8 mouse cellular contexts compared by ENCODE assay signal in the genomic region with DNA sequence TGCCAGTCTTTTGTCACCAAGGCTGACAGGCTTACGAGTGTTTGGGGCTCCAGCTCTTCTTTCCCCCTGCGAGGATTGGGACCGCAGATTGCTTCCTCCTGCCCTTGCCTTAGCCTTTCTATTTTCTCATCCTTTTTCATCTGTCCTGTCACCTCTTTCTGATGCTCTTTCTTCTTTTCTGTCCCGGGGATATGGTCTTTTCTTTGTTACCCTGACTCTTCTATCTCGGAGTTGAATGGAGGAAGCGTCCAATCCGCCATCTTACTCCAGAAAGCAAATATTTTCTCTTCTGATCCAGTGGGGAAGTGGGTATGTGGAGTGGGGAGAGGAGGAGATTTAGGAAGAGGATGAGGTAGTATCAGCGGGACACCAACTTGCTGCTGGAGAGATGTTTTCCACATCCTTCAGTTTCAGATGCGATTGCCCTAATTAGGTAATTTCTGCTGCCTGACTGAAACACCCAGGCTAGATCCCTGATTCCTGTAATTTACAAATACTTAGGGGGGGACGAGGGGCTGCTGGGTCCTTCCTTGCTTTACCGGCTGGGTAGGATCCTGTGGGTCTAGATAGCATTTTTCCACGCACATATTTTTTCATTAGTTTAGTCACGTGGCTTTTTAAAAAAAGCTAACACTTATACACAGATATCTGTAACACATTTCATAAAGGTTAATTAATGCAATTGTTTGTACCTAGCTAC. TPM values are rescaled to one million over a fixed set of nuclear protein-coding genes. Genes with fewer than 3 reads are reported as not detected.
DNase-seq lines count a peak whose midpoint lies in the region; ATAC-seq lines count a peak whose summit lies in the region.
"Not testable (repeated sequence)": the region's sequence is repeated elsewhere in the genome, so short reads cannot be mapped to it uniquely, and the experiment has no call there.

No protein-coding gene starts in this region.

- peak; percentile 44; the same call in 1 of the 2 replicates for ATAC-seq in forebrain, embryonic 12.5 days (ENCODE audit: low FRiP score)
- not testable (repeated sequence) for ATAC-seq in heart, embryonic 14.5 days (ENCODE audit: insufficient number of reproducible peaks, insufficient read depth, low FRiP score, low read depth)
- peak; percentile 66 for ATAC-seq in hindbrain, embryonic 16.5 days
- peak; percentile 66 for ATAC-seq in neural tube, embryonic 13.5 days (ENCODE audit: low read depth)

- H3K4me2 ChIP-seq in forebrain, embryonic 12.5 days: peak overlapping the region; percentile 43
- H3K4me2 ChIP-seq in heart, embryonic 14.5 days (ENCODE audit: low read length): peak overlapping the region; percentile 52
- H3K4me2 ChIP-seq in hindbrain, embryonic 16.5 days (ENCODE audit: low read length): peak overlapping the region; percentile 44
- H3K4me2 ChIP-seq in neural tube, embryonic 13.5 days: peak overlapping the region; percentile 46

- H3K27ac ChIP-seq in forebrain, embryonic 12.5 days: peak overlapping the region; percentile 92
- H3K27ac ChIP-seq in heart, embryonic 14.5 days (replicated peaks in 1 of 2; ENCODE audit: control insufficient read depth in 1 of 2, insufficient read depth in 1 of 2, low read depth in 2 of 2, low read length in 2 of 2): peak overlapping the region; percentile 65 to 92; a peak in 3 of 4 replicates
- H3K27ac ChIP-seq in hindbrain, embryonic 16.5 days (ENCODE audit: low read depth, low read length): peak overlapping the region; percentile 70
- H3K27ac ChIP-seq in limb, embryonic 10.5 days: peak overlapping the region; percentile 83
- peak overlapping the region; percentile 85 for H3K27ac ChIP-seq in midbrain, embryonic 10.5 days (replicated peaks)
- peak overlapping the region; percentile 94 for H3K27ac ChIP-seq in neural tube, embryonic 13.5 days (replicated peaks)

- H3K9ac ChIP-seq in forebrain, embryonic 12.5 days; hindbrain, embryonic 16.5 days (ENCODE audit: low read depth, low read length): not testable (repeated sequence)
- 0 out of 2 replicates have a peak overlapping the region, but pooled peaks have one; percentile 44 for H3K9ac ChIP-seq in heart, embryonic 14.5 days (ENCODE audit: low read length)
- H3K9ac ChIP-seq in neural tube, embryonic 13.5 days: peak overlapping the region; percentile 62; the same call in 1 of the 2 replicates

- H3K4me3 ChIP-seq in forebrain, embryonic 12.5 days (replicated peaks): peak overlapping the region; percentile 27
- H3K4me3 ChIP-seq in heart, embryonic 14.5 days (ENCODE audit: control insufficient read depth in 1 of 2, insufficient read depth in 1 of 2, low read depth in 1 of 2, low read length in 2 of 2): peak overlapping the region in 1 of 2 experiments; percentile 40; a peak in 3 of 4 replicates
- peak overlapping the region; percentile 26; the same call in 1 of the 2 replicates for H3K4me3 ChIP-seq in hindbrain, embryonic 16.5 days (ENCODE audit: low read length)
- H3K4me3 ChIP-seq in limb, embryonic 10.5 days: peak overlapping the region; percentile 31; the same call in 1 of the 2 replicates
- peak overlapping the region; percentile 42 for H3K4me3 ChIP-seq in midbrain, embryonic 10.5 days
- H3K4me3 ChIP-seq in neural tube, embryonic 13.5 days: peak overlapping the region; percentile 25

- H3K36me3 ChIP-seq in forebrain, embryonic 12.5 days (replicated peaks); heart, embryonic 14.5 days (ENCODE audit: control insufficient read depth, insufficient read depth, low read length); hindbrain, embryonic 16.5 days (ENCODE audit: control insufficient read depth, insufficient read depth, low read length); limb, embryonic 10.5 days; midbrain, embryonic 10.5 days; neural tube, embryonic 13.5 days: not testable (repeated sequence)

- DNase-seq in embryo, embryonic 10.5 days (ENCODE audit: low spot score): peak; percentile 44
- peak; percentile 31 for DNase-seq in limb, embryonic 10.5 days (ENCODE audit: low spot score)
- DNase-seq in midbrain, embryonic 10.5 days (ENCODE audit: low spot score): peak; percentile 40
- DNase-seq in thymus, postnatal 14 days: peak; percentile 1

- H3K4me1 ChIP-seq in forebrain, embryonic 12.5 days; heart, embryonic 14.5 days (ENCODE audit: control insufficient read depth in 2 of 2, insufficient read depth in 2 of 2, low read length in 2 of 2); hindbrain, embryonic 16.5 days (ENCODE audit: control insufficient read depth, insufficient read depth, low read depth, low read length); limb, embryonic 10.5 days; midbrain, embryonic 10.5 days; neural tube, embryonic 13.5 days (replicated peaks): not testable (repeated sequence)

- H3K9me3 ChIP-seq in forebrain, embryonic 12.5 days; heart, embryonic 14.5 days (ENCODE audit: control insufficient read depth, low read length); hindbrain, embryonic 16.5 days (ENCODE audit: control insufficient read depth, low read length); limb, embryonic 10.5 days (replicated peaks); midbrain, embryonic 10.5 days (replicated peaks); neural tube, embryonic 13.5 days: not testable (repeated sequence)

- H3K27me3 ChIP-seq in forebrain, embryonic 12.5 days; heart, embryonic 14.5 days (ENCODE audit: control insufficient read depth, insufficient read depth, low read length); hindbrain, embryonic 16.5 days (replicated peaks; ENCODE audit: control insufficient read depth, insufficient read depth, low read length); limb, embryonic 10.5 days (ENCODE audit: low read depth, poor library complexity, severe bottlenecking); midbrain, embryonic 10.5 days (ENCODE audit: low read depth, poor library complexity, severe bottlenecking); neural tube, embryonic 13.5 days: not testable (repeated sequence)

- 0% methylated on average over 7 of the region's 13 CpGs for WGBS in forebrain, embryonic 12.5 days
- WGBS in heart, embryonic 14.5 days: 4% methylated on average over 5 of the region's 13 CpGs
- WGBS in hindbrain, embryonic 16.5 days: 0% methylated on average over 6 of the region's 13 CpGs
- whole genome bisulfite sequencing in limb, embryonic 10.5 days: 3% methylated on average over 8 of the region's 13 CpGs
- 0% methylated on average over 8 of the region's 13 CpGs for WGBS in midbrain, embryonic 10.5 days
- WGBS in neural tube, embryonic 13.5 days: under 1% methylated on average over 7 of the region's 13 CpGs

RNA-seq across cellular contexts. Expression of gene Duxbl1, which starts 1.0 kb away (rescaled TPM):
- 3.6 and 5.6 TPM in 2 replicates for polyA plus RNA-seq in forebrain, embryonic 12.5 days (2016; fragmentation: Nextera tagmentation; extraction: Ambion mirVana)
- polyA plus RNA-seq in heart, embryonic 14.5 days (2014; fragmentation: Nextera tagmentation; extraction: Ambion mirVana): 0.23 and 0.62 TPM in 2 replicates
- polyA plus RNA-seq in hindbrain, embryonic 16.5 days (2015; fragmentation: Nextera tagmentation; extraction: Ambion mirVana): 1.3 and 1.7 TPM in 2 replicates
- polyA plus RNA-seq in limb, embryonic 10.5 days (2016; fragmentation: Nextera tagmentation; extraction: Ambion mirVana): 1.8 and 3.8 TPM in 2 replicates
- polyA plus RNA-seq in midbrain, embryonic 10.5 days (2016; fragmentation: Nextera tagmentation; extraction: Ambion mirVana): 4.9 and 6.7 TPM in 2 replicates
- 3.0 and 3.1 TPM in 2 replicates for polyA plus RNA-seq in neural tube, embryonic 13.5 days (2015; fragmentation: Nextera tagmentation; extraction: Ambion mirVana)

RNA-seq across cellular contexts. Expression of gene Cphx1, which starts 41.3 kb away (rescaled TPM):
- polyA plus RNA-seq in forebrain, embryonic 12.5 days (2016; fragmentation: Nextera tagmentation; extraction: Ambion mirVana): not detected in 2 replicates
- 0.16 TPM in 1 of 2 replicates, not detected in the other for polyA plus RNA-seq in heart, embryonic 14.5 days (2014; fragmentation: Nextera tagmentation; extraction: Ambion mirVana)
- not detected in 2 replicates for polyA plus RNA-seq in hindbrain, embryonic 16.5 days (2015; fragmentation: Nextera tagmentation; extraction: Ambion mirVana)
- not detected in 2 replicates for polyA plus RNA-seq in limb, embryonic 10.5 days (2016; fragmentation: Nextera tagmentation; extraction: Ambion mirVana)
- polyA plus RNA-seq in midbrain, embryonic 10.5 days (2016; fragmentation: Nextera tagmentation; extraction: Ambion mirVana): not detected in 2 replicates
- not detected in 2 replicates for polyA plus RNA-seq in neural tube, embryonic 13.5 days (2015; fragmentation: Nextera tagmentation; extraction: Ambion mirVana)

RNA-seq across cellular contexts. Expression of gene Tmem254a, which starts 51.9 kb away (rescaled TPM):
- 1.1 and 2.7 TPM in 2 replicates for polyA plus RNA-seq in forebrain, embryonic 12.5 days (2016; fragmentation: Nextera tagmentation; extraction: Ambion mirVana)
- 3.0 and 3.1 TPM in 2 replicates for polyA plus RNA-seq in heart, embryonic 14.5 days (2014; fragmentation: Nextera tagmentation; extraction: Ambion mirVana)
- 4.7 and 6.7 TPM in 2 replicates for polyA plus RNA-seq in hindbrain, embryonic 16.5 days (2015; fragmentation: Nextera tagmentation; extraction: Ambion mirVana)
- 1.9 and 3.4 TPM in 2 replicates for polyA plus RNA-seq in limb, embryonic 10.5 days (2016; fragmentation: Nextera tagmentation; extraction: Ambion mirVana)
- polyA plus RNA-seq in midbrain, embryonic 10.5 days (2016; fragmentation: Nextera tagmentation; extraction: Ambion mirVana): 1.6 and 3.7 TPM in 2 replicates
- 2.4 and 3.9 TPM in 2 replicates for polyA plus RNA-seq in neural tube, embryonic 13.5 days (2015; fragmentation: Nextera tagmentation; extraction: Ambion mirVana)
